Mouse (Mus musculus) retina, embryonic 14.5 days (tissue): Measurements from ENCODE around the gene Fes.

Experiments used
- DNase-seq: peaks from one replicate; pipeline ENCODE4 v3.0.0-alpha.2; 2015; ENCODE audit warnings: low spot score

Gene Fes

DNA sequence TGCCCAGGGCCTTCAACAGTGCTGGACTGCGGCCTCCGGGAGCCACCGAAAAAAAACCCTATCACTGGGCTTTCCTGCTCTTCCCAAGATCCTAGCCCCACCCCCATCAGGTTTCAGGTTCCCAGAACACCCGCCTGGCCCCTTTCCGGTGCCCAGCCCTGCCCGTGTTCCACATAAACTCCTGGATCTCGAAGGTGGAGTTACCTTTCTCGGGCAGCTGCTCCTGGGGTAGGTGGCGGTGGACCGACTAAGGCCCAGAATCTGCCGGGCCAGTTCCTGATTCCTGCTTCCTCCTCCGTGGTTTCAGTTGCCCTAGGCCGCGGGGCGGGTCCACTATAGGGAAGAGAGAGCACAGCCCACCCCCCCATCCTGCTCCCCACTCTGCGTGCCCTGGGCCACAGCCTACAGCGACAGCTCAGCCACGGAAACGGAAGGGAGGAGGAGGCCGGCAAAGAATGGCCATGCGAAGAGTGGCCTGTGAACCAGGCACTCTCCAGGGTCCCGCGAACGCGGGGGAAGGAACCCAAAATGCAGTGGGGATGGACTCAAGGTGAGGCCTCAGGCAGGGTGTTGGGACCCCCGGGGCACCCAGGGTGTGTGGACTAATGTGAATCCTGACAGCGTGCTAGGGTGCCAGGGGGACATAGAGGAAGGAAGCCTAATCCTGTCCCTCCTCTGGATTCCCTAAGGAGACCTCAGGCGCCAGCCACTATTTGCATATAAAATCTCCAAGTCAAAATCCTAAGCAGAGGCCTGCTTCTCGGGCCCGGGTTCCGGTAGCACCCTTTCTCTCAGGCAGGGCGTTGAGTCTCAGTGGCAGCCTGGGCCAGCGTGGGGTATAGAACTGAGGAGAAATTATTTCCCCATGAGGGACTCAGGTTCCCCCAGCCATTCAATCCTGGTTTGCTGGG is at the start of gene Fes:
Gene Fes (minus strand): TSS at position 314 of the 911 bp plus-strand sequence.
- peak; percentile 57 for DNase-seq

DNA sequence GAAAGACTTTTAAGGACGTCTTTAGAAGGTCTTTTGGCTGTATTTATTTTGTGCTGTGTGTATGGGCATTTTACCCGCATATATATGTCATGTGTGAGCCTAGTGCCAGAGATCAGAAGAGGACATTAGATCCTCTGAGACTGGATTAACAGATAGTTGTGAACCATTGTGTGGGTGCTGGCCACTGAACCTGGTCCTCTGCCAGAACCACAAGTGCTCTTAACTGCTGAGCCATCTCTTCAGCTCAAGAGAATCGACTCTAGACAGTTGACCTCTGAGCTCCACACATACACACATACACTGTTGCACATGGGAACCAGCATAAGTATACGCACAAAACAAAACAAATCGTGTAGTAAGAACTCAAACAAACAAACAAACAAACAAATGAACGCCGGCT is 48.8 kb upstream of the Fes start:
- DNase-seq, result no peak

DNA sequence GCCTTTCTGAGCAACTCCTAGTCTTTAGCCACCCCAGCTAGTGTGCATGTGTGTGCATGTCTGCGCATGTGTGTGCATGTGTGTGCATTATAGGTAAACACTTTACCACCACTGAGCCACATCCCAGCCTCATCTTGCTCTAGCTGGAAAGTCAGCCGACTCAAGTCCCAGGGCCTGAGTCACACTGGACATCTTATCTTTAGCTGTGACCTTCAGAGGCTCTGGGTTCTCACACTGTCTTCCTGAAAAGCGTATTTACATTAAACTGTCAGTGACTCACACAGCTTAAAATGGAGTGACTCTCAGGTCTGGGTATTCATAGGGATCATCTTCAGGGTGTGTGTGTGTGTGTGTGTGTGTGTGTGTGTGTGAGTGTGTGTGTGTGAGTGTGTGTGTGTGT is 47.8 kb upstream of the Fes start:
- no peak for DNase-seq

- no peak for DNase-seq
Measured at GRCm38 (mm10) chr7:80429661-80430060, 41.9 kb upstream of the Fes start.

DNA sequence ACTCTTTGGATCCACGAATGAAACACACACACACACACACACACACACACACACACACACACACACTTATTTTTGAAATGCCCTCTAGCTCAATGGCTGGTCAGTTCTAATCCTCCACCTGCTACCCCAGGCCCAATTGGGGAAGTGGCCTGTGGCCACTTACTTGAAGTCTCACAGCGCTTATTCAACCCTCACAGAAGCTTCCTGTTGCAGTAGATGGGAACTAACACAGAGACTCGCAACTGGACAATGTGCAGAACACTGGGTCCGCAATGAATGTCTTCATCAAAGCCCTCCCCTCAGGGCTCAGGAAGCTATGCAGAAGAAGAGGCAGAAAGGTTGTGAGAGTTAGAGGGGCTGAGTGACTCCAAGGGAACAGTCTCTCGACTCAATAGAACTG is 40.0 kb upstream of the Fes start:
- DNase-seq, result no peak

GRCm38 (mm10) chr7:80426363-80426762 is 38.6 kb upstream of the Fes start:
- DNase-seq, result no peak

- no peak for DNase-seq
Measured at GRCm38 (mm10) chr7:80424722-80425121, 37.0 kb upstream of the Fes start.

DNA sequence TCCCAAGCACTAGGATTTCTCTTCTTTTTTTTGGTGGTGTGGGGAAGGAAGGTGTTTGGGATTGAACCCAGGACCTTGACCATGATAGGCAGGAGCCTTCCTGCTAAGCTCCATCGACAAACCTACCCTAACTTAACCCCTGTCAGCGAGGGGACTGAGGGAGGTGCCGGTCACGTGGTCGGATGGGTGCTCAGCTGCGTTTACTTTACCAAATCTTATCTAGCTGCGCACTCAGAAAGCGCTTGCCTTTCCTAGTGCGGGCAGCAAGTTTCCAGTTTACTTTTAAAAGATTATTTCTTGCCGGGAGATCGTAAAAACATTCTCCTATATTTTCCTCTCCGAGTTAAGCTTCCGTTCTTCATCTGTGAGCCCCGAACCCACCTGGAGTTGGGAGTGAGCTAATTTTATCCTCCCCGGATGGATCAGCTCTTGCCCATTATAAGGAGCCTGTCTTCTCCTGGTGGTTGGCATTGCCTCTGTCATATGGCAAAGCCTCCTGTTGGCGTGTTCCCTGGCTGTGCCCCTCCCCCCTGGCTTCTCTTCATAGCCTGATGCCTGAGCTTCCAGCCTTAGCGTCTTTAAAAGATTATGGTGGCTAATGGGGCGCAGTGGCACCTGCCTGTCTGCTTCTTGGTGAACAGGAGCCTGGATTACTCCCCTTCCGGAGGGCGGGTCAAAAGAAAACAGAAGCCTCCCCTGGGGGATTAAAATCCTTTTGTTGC is 35.2 kb upstream of the Fes start:
- no peak for DNase-seq

GRCm38 (mm10) chr7:80421576-80421975 is 33.8 kb upstream of the Fes start:
- DNase-seq, result no peak

DNA sequence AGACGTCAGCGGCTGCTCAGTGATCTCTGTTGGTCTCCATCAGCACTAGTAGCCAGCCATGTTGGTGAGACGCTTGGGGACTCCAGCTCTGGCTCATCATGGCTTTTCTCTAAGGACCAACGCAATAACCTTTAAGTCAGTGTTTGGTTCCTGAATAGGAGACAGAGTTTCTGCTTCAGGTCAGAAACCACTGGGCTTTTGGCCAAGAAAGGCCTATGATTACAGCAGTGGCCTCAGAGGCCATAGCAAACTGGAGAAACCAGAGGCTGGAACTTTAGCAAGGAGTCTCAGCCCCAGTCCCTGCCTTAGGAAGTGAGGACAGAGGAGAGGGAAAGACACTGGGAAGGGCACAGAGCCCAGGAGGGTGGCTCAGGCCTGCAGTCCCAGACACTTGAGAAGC is 32.8 kb upstream of the Fes start:
- DNase-seq, result no peak

- DNase-seq, result no peak
Measured at GRCm38 (mm10) chr7:80419278-80419677, 31.5 kb upstream of the Fes start.

GRCm38 (mm10) chr7:80418036-80418435 is 30.3 kb upstream of the Fes start:
- DNase-seq, result no peak

DNA sequence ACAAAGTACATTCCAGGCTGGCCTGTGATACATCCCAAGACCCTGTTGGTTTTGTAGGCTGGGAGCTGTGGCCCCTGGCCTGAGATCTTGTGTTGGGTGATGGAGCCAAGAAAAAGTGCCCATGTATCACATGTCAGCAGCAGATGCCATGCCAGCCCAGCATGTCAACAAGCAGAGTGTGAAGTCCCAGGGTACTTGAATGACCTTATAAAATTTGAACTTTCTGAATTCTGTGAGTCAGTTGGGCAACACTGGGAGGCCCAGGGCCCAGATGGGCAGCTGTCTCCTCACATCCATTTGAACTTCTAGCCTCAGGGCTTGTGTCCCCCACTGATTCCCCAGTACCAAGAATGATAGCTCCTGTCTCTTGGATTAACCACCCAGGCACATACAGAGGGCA is 29.9 kb upstream of the Fes start:
- DNase-seq, result no peak

DNA sequence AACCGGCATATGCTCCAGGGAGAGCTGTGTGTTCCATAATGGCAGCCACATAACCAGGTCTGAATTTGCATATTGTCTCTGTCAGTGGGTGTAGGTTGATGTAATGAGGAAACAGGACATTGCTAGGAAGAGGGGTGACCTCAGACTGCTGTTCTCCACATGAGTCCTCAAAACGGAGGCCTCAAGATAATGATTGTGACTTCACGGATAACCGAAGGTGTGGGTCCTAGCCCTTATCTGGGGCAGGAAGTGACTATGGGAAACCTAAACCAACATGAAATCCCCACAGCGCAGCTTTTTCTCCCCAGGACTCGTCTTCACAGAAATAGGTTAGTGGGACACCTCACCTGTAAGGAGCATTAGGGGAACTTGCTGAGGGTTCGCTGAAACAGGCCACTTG is 29.2 kb upstream of the Fes start:
- no peak for DNase-seq

DNA sequence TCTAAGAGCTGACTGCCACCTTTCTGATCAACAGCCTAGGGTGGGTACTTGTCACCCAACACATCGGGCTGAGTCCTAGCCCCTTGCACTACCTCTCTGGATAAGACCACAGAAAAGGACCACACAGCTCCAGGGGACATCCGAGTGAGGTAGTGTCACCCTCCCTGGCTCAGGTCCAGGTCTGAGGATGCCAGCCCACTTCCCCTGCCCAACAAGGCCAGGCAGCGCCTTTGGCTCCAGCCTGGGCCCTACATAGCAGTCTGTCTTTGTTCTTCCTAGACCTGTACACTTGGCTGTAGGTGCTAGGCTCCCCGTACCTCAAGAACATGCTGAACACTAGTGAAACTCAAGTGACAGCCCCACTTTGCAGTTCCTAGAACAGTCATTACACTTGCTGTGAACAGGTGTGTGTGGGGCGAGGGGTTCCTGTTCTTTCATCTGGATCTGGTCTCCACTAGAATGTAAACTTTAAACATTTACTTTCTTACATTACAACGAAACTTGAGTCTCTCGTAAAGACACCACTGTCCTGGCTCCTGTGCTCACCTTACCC is 26.6 kb upstream of the Fes start:
- DNase-seq, result no peak

DNA sequence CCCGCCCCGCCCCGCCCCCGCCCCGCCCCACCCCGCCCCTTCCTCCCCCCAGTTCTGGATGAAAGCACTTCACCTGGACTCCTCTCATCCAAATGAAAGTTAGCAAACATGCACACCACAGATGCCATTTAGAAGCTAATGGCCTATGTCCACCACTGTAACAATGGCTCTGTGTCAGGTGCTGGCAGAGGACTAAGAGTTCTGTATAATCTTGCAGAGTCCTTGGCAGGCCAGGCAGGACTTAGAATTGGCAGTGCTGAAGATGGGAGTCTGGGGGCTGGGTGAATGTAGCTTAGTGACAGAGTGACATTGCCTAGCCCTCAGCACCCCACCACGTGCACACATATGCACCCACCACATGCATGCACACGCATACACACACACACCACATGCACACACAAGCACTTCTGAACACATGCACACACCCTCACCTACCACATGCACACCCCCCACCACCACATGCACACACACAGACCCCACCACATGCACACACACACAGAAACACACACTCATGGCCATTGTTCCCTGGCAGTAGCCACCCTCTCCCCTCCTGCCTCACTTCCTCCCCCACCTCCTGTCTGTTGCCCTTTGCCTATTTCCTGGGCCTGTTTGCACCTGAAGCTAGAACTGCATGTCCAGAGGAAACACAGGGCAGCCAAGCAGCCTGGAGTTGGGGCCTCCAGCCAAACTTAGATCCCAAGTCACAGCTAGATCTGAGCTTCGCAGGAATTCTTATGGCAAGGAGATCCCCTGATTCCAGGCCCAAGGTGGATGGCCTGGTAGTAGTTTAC is 26.0 kb upstream of the Fes start:
- DNase-seq, result no peak

GRCm38 (mm10) chr7:80412781-80413180 is 25.0 kb upstream of the Fes start:
- DNase-seq, result no peak

DNA sequence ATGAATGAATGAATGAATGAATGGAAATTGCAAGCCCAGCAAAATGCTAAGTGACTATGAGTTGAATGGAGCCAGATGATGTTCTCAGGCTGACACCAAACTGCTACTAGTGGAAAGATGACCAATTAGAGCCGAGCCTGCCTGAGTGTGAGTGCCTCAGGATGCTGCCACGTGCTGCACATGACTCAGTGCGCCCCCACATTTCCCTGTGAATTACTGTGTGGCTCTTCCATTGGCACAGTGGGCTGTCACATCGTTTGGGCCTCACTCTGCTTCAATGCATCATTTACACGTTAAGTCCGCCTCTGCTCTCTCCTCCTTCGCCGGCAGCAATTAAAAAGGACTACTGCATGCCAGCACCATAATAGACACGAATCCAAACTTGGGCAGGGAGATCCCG is 24.5 kb upstream of the Fes start:
- no peak for DNase-seq

GRCm38 (mm10) chr7:80410380-80410779 is 22.6 kb upstream of the Fes start:
- no peak for DNase-seq

DNA sequence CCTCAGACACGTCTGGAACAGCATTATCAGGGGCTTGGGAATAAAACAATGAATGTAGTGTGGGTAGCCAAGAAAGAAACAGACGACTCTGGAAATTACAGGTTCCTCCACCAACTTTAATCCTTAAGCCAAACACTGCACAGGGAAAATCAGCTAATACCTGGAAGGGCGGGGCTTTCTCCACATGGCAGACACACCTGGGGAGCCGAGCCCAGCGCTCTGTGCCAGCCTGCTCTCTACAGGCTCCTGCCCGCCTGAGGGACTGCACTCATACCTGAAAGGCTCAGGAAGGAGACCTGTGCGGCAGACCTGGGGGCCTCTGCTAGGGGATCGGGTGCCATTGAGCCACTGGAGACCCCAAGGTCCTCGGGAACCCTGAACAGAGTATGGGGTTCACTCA is 20.0 kb upstream of the Fes start:
- no peak for DNase-seq

DNA sequence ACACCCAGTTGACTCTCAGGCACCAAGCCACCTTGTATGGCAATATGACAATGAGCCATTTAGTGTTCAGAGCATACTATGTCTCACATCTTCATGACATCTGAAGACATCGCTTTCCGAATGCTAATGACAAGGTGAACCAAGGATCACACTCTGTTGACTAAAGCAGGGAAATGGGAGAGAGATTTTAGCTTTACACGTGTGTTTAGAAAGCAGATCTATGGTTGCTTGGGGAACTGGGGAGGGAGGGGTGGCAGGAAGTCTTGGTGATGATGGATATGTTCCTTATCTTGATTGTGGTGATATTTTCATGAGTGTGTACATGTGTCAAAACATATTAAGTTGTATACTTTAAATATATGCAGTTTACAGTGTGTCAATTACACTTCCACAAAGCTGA is 18.4 kb upstream of the Fes start:
- DNase-seq, result no peak

DNA sequence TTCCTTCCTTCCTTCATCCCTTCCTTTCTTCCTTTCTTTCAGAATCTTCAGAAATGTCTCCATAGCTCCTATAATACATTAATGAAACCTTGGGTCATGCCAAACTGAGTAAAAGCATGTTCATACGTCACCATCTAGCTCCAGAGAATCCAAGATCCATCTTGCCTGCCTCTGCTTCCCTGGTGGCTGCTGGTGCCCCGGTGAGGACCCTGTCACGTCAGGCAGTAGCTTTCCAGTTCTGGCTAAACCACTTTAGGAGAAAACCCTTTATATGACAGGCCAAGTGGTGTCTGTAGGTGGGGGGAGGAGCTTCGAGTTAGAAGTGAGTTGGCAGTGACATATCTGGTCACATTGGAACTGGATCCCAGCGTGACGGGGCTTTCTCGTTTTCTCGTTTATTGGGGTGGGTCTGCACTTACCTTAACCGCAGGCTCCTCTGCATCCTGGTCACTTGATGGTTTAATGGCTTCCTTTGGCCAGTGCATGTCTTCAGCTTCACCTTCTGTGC is 17.5 kb upstream of the Fes start, which contains the start of gene Furin:
Gene Furin (minus strand): TSS at position 249 of the 508 bp plus-strand sequence.
- no peak for DNase-seq
